Mouse (Mus musculus): ENCODE results near the gene Sparc. TPM values are rescaled to one million over a fixed set of nuclear protein-coding genes. Genes with fewer than 3 reads are reported as not detected.
"Not testable (repeated sequence)": the region's sequence is repeated elsewhere in the genome, so short reads cannot be mapped to it uniquely, and the experiment has no call there.

Gene Sparc
- polyA plus RNA-seq, 1 experiment from 2014 or later = 352 TPM

DNA sequence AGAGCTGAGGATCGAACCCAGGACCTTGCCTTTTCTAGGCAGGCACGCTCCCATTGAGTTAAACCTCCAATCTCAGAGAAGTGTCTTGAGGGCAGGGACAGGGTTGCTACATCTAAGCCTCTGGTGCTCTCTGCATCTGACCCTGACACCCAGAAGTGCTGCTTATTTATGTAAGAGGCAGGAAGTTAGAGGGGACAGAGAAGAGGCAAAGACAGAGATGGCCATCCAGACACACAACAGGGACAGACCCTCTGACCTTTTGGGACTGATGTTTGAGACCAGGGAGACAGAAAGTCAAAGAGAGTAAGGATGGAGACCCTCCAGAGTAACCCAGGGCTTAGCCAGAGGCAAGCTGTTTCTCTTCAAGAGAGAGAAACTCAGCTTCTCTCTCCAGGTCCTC lies 7.0 kb upstream of the Sparc start:
- no peak for ATAC-seq (replicated peaks)
- no peaks in the 10 kb centered on the region for H3K27me3 ChIP-seq
- WGBS = 91% methylated on average over 2 of the region's 2 CpGs
- H3K27ac ChIP-seq (replicated peaks) = no peak overlapping the region
- H3K9ac ChIP-seq (replicated peaks) = no peak overlapping the region
- H3K4me2 ChIP-seq (replicated peaks) = no peak overlapping the region
- no peak overlapping the region for H3K4me3 ChIP-seq
- no peaks in the 10 kb centered on the region for H3K9me3 ChIP-seq
- H3K4me1 ChIP-seq = peaks cover 9% of the 10 kb centered on the region
- H3K36me3 ChIP-seq = no peaks in the 10 kb centered on the region

DNA sequence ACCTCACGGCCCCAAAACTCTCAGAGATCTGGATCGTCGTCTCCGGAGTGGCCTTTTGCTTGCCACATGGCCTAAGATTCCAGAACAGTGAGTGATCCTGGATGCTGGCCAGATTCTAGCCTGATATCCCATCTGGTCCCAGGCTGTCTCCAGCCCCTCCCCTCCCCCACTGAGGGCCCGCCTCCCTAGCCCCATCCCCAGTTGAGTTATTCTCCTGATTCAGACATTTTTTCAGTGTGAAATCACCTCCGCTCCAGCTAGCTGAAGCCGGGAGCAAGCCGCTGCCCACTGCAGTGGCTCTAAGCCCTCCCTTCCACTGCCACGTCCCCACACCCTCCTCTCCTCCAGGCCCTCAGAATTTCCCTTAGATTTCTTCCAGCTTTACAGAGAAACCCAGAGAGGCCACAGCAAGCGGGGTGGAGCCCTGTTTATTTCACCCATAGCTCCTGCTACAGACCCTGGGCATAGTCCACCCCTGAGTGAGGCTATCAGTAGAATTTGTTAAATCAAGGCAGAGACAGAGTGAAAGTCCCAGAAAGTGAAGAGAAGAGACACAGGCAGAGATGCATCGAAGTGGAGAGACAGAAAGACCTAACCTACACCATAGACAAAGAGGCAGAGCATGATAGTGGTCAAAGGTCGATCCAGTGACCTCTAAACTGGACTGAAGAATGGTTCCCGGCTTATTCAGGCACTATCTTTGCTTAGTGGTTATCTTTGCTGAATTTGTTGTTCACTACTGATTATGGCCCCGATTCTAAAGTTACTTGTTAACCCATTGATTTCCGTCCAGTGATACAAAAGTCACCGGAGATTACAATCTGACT lies 5.4 kb upstream of the Sparc start:
- Histone ChIP-seq H3K4me2 (replicated peaks) (no peak overlapping the region), H3K27ac (replicated peaks) (peak overlapping the region; percentile 56)
- 34% methylated on average over 16 of the region's 16 CpGs for WGBS

DNA sequence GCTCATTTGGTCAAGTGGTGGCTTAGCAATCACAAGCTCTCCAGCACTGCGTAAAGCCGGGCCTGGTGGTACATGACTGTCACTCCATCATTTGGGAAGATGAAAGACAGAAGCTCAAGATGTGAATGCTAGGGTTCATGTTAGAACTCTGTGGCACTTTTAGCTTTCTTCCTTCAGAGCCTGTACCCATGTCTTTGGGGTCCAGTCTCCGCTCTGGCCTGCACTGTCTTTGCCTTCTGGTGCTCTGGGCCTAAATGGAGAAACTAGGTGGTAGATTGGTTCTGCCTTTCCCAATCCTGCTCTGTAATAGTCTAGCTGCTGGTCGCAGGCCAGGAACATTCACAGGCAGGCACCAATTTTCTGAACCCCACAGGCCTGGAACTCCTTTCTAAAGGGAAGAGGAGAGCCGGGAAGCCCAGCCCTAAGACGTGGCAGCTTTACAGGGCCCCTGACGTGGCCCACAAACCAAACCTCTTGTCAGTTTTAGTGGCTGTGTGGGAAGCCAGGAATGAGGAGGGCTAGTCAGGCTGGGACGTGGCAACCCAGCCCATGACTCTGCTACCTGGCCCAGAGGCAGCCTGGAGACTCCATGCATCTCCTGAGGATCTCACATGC lies 1.9 kb upstream of the Sparc start:
- peaks cover 27% of the 10 kb centered on the region for H3K4me1 ChIP-seq
- H3K4me2 ChIP-seq (replicated peaks) = no peak overlapping the region
- H3K27ac ChIP-seq (replicated peaks) = no peak overlapping the region
- no peak overlapping the region for H3K4me3 ChIP-seq
- WGBS = 72% methylated on average over 8 of the region's 8 CpGs
- no peaks in the 10 kb centered on the region for H3K36me3 ChIP-seq
- no peak for ATAC-seq (replicated peaks)
- H3K27me3 ChIP-seq = no peaks in the 10 kb centered on the region
- no peak overlapping the region for H3K9ac ChIP-seq (replicated peaks)
- no peaks in the 10 kb centered on the region for H3K9me3 ChIP-seq

More for the DNA sequence above, 5.4 kb upstream of the Sparc start:
- ATAC-seq (replicated peaks) = peak; percentile 76
- Histone ChIP-seq H3K9me3 (no peaks in the 10 kb centered on the region), H3K4me3 (no peak overlapping the region), H3K4me1 (peaks cover 23% of the 10 kb centered on the region), H3K9ac (replicated peaks) (no peak overlapping the region), H3K27me3 (no peaks in the 10 kb centered on the region), H3K36me3 (no peaks in the 10 kb centered on the region)

DNA sequence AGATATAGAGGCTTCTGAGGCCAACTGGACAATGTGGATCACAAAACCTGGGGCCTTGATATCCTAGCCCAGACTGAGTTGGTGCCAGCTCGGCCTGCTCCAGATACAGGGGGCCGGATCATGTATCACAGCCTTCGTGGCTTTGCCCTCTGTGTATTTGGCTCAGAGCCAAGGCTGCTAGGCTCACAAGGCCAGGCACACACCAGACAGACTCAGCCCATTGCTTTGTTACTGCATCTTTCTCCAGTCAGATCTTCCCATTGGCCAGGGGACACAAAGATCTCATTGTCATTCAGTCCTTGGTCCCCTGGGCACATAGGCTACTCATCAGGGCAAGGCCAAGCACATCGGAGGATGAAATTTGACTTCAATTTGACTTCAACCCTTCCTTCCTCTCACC lies 773 bp upstream of the Sparc start:
- peak; percentile 41; the same call in 1 of the 2 replicates for ATAC-seq (replicated peaks)
- no peaks in the 10 kb centered on the region for H3K36me3 ChIP-seq
- H3K27ac ChIP-seq (replicated peaks) = peak overlapping the region; percentile 44; the same call in 1 of the 2 replicates
- 9% methylated on average over 4 of the region's 4 CpGs for WGBS
- H3K9me3 ChIP-seq = no peaks in the 10 kb centered on the region
- H3K27me3 ChIP-seq = no peaks in the 10 kb centered on the region
- H3K4me1 ChIP-seq = peaks cover 38% of the 10 kb centered on the region
- H3K9ac ChIP-seq (replicated peaks) = no peak overlapping the region
- no peak overlapping the region for H3K4me2 ChIP-seq (replicated peaks)
- no peak overlapping the region for H3K4me3 ChIP-seq

GRCm38 (mm10) chr11:55419678-55420307 lies 3.2 kb downstream of the Sparc start:
- Histone ChIP-seq H3K27ac (replicated peaks) (peak overlapping the region; percentile 64), H3K36me3 (no peaks in the 10 kb centered on the region), H3K4me1 (peaks cover 40% of the 10 kb centered on the region), H3K9ac (replicated peaks) (peak overlapping the region; percentile 12), H3K4me3 (peak overlapping the region; percentile 33), H3K9me3 (no peaks in the 10 kb centered on the region), H3K27me3 (no peaks in the 10 kb centered on the region), H3K4me2 (replicated peaks) (peak overlapping the region; percentile 45)
- 2% methylated on average over 9 of the region's 9 CpGs for WGBS
- ATAC-seq (replicated peaks) = peak; percentile 68

DNA sequence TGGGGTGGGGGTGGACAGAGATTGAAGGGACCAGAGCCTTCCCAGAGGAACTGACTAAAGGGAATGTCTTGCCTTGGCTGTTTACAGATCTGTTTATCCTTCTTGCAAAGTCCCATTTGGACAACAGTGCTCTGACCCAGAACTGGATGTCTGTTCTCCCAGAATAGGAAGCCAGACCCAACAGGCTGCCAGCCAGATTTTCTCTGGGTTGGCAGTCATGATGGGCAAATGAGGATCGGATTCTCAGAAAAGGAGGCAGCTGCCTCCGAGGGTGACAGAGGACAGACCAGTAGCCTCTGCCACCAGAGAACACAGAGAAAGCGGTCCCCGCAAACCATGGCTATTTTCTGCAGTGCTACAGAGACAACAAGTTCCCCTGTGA lies 3.7 kb downstream of the Sparc start:
- Histone ChIP-seq H3K4me2 (replicated peaks) (peak overlapping the region; percentile 45), H3K4me1 (peaks cover 36% of the 10 kb centered on the region), H3K4me3 (peak overlapping the region; percentile 33), H3K36me3 (no peaks in the 10 kb centered on the region), H3K27ac (replicated peaks) (peak overlapping the region; percentile 22; the same call in 1 of the 2 replicates), H3K9me3 (no peaks in the 10 kb centered on the region), H3K9ac (replicated peaks) (peak overlapping the region; percentile 12), H3K27me3 (no peaks in the 10 kb centered on the region)
- WGBS = 4% methylated on average over 4 of the region's 4 CpGs
- no peak for ATAC-seq (replicated peaks)

GRCm38 (mm10) chr11:55418704-55419061 lies 4.3 kb downstream of the Sparc start:
- Histone ChIP-seq H3K4me2 (replicated peaks) (peak overlapping the region; percentile 45), H3K4me3 (peak overlapping the region; percentile 33), H3K36me3 (no peaks in the 10 kb centered on the region), H3K27me3 (no peaks in the 10 kb centered on the region), H3K27ac (replicated peaks) (no peak overlapping the region), H3K9ac (replicated peaks) (0 out of 2 replicates have a peak overlapping the region, but pooled peaks have one; percentile 12), H3K9me3 (no peaks in the 10 kb centered on the region), H3K4me1 (peaks cover 30% of the 10 kb centered on the region)
- no peak for ATAC-seq (replicated peaks)
- 10% methylated on average over 3 of the region's 3 CpGs for WGBS

GRCm38 (mm10) chr11:55417898-55418703 lies 4.9 kb downstream of the Sparc start:
- H3K9me3 ChIP-seq = no peaks in the 10 kb centered on the region
- peaks cover 27% of the 10 kb centered on the region for H3K4me1 ChIP-seq
- no peaks in the 10 kb centered on the region for H3K36me3 ChIP-seq
- ATAC-seq (replicated peaks) = peak; percentile 69
- H3K27me3 ChIP-seq = no peaks in the 10 kb centered on the region
- no peak overlapping the region; the same call in 1 of the 2 replicates for H3K9ac ChIP-seq (replicated peaks)
- WGBS = 1% methylated on average over 24 of the region's 24 CpGs
- peak overlapping the region; percentile 51 for H3K27ac ChIP-seq (replicated peaks)
- peak overlapping the region; percentile 33 for H3K4me3 ChIP-seq
- H3K4me2 ChIP-seq (replicated peaks) = peak overlapping the region; percentile 45

- no peaks in the 10 kb centered on the region for H3K27me3 ChIP-seq
- no peak for ATAC-seq (replicated peaks)
- no peak overlapping the region for H3K9ac ChIP-seq (replicated peaks)
- no peaks in the 10 kb centered on the region for H3K9me3 ChIP-seq
- H3K4me1 ChIP-seq = peaks cover 27% of the 10 kb centered on the region
- no peak overlapping the region for H3K4me2 ChIP-seq (replicated peaks)
- H3K27ac ChIP-seq (replicated peaks) = no peak overlapping the region
- 82% methylated on average over 6 of the region's 6 CpGs for WGBS
- no peaks in the 10 kb centered on the region for H3K36me3 ChIP-seq
- no peak overlapping the region for H3K4me3 ChIP-seq
Observed at GRCm38 (mm10) chr11:55416609-55417265, 6.2 kb downstream of the Sparc start.

DNA sequence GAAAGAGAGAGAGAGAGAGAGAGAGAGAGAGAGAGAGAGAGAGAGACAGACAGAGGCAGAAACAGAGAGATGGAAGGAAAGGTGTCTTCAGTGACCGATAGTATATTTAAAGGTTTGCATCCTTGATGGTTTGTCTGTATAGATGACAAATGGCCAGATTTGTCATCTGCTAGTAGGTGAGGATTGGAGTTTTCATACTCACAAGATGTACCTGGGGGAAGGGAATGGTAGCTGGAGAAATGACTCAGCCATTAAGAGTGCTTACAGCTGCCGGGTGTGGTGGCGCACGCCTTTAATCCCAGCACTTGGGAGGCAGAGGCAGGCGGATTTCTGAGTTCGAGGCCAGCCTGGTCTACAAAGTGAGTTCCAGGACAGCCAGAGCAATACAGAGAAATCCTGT lies 7.3 kb downstream of the Sparc start:
- not testable (repeated sequence) for H3K27me3 ChIP-seq; H3K9me3 ChIP-seq; H3K4me3 ChIP-seq; H3K27ac ChIP-seq (replicated peaks); H3K9ac ChIP-seq (replicated peaks); H3K36me3 ChIP-seq; ATAC-seq (replicated peaks); H3K4me2 ChIP-seq (replicated peaks)
- peaks cover 27% of the 10 kb centered on the region for H3K4me1 ChIP-seq
- WGBS = 96% methylated on average over 6 of the region's 6 CpGs

DNA sequence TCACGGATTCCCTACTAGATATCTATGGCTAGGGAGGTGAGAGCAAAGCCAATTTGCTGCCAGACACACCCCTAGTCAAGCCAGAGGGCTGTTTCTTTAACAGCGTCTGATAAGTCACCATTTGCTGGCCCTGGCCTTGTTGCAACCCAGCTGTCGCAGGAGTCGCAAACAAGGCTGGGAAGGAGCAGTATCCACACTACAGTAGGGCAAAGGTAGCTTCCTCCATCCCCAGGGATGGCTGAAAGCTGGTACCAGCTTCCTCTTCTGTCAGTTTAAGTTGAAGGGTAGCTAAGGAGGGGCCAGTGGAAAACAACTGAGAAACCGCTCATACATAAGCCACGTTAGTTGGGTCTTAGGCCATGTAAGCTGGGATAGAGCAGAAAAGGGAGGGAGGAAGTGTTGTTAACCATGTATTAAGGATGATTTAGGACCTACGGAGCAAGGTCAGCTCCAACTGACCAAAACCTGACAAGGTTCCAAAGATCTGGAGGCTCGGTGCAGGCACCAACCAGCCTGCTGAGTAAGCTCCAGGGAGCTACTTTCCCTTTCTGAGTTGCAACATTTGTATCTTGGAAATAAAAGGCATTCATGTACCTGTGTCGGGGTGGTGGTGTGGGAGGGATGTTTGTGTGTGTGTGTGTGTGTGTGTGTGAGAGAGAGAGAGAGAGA lies 7.8 kb downstream of the Sparc start:
- Histone ChIP-seq H3K4me3 (no peak overlapping the region), H3K4me2 (replicated peaks) (no peak overlapping the region), H3K4me1 (peaks cover 26% of the 10 kb centered on the region), H3K36me3 (no peaks in the 10 kb centered on the region), H3K9ac (replicated peaks) (no peak overlapping the region), H3K9me3 (no peaks in the 10 kb centered on the region), H3K27ac (replicated peaks) (no peak overlapping the region), H3K27me3 (no peaks in the 10 kb centered on the region)
- 80% methylated on average over 9 of the region's 9 CpGs for WGBS
- no peak for ATAC-seq (replicated peaks)

All from forebrain, embryonic 15.5 days (tissue).